Mouse (Mus musculus): ENCODE results near the gene Isoc2a.

DNA sequence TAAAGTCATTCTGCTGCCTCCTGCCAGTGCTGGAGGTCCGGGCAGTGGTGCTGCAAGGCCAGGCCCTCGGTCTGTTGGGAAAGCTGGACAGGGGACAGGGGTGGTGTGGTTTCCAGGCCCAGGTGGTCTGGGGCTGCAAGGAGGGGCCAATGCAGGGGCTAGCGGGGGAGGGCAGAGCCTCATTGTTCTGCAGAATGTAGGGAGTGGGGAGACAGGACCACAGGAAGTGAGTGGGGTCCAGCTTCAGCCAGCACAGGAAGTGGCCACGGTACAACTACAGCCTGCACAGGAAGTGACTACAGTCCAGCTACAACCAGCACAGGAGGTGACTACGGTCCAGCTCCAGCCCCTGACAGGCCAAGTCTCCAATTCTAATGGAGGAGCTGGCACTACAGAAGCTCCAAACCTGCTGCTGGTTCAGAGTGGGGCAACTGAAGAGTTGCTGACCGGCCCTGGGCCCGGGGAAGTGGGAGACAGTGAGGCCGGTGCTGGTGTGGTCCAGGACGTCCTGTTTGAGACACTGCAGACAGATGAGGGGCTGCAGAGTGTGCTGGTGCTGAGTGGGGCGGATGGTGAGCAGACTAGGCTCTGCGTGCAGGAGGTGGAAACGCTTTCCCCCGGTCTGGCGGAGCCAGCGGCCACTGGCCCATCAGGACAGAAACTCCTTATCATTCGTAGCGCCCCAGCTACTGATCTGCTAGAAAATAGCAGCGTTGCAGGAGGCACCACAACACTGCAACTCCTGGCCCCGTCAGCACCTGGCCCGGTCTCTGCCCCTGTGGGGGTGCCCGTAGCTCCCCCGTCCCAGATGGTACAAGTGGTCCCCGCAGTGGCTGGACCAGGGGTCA lies 44.2 kb downstream of the Isoc2a start:
- TF ChIP-seq CTCF (IDR thresholded peaks at IDR 0.05; ENCODE audit: low read depth), result no peak
- TF ChIP-seq EP300 (IDR thresholded peaks at IDR 0.05; ENCODE audit: low read depth), result no peak
